Mouse (Mus musculus): ENCODE data around the gene Hsd17b13. TPM values are rescaled to one million over a fixed set of nuclear protein-coding genes. Genes with fewer than 3 reads are reported as not detected.
A peak's percentile ranks its signal among the peaks of the same experiment; 100 is the strongest.

Hsd17b13 gene
- polyA plus RNA-seq, 1 experiment from 2014 or later: 36.9 TPM

DNA sequence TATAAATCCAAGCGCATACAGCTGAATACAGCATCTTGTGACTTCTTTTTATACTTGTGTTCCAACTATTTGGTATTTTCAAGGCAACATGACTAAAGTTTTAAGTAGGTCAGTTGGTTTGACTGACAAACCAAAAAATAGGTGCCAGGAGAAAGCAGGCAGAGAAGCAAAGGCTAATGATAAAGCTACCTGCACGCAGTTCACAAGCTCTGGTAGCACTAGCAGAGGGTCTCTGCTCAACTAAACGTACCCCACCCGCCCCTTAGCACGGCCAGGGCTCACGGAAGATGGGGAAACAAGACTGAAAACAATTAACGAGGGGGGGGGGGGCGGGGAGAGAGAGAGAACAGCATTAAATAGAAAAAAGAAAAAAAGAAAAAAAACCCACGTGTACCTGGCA lies 67.1 kb downstream of the Hsd17b13 start:
- no peaks in the 10 kb centered on the region for H3K9me3 ChIP-seq (ENCODE audit: control insufficient read depth, low read length)
- 24% methylated on average over 8 of the region's 9 CpGs for WGBS
- H3K36me3 ChIP-seq (ENCODE audit: control insufficient read depth, insufficient read depth, low read length): no peaks in the 10 kb centered on the region
- no peak overlapping the region for H3K27ac ChIP-seq (ENCODE audit: low read length)
- H3K4me3 ChIP-seq (ENCODE audit: low read length): peak overlapping the region; percentile 85
- no peak for ATAC-seq
- peak overlapping the region; percentile 95 for H3K4me2 ChIP-seq (ENCODE audit: low read depth, low read length)
- peak overlapping the region; percentile 89; the same call in 1 of the 2 replicates for H3K9ac ChIP-seq (ENCODE audit: low read depth, low read length)
- H3K27me3 ChIP-seq (replicated peaks; ENCODE audit: control insufficient read depth, insufficient read depth, low read length): no peaks in the 10 kb centered on the region
- peaks cover 5% of the 10 kb centered on the region; the same call in 1 of the 2 replicates for H3K4me1 ChIP-seq (ENCODE audit: control insufficient read depth, insufficient read depth, low read length)

DNA sequence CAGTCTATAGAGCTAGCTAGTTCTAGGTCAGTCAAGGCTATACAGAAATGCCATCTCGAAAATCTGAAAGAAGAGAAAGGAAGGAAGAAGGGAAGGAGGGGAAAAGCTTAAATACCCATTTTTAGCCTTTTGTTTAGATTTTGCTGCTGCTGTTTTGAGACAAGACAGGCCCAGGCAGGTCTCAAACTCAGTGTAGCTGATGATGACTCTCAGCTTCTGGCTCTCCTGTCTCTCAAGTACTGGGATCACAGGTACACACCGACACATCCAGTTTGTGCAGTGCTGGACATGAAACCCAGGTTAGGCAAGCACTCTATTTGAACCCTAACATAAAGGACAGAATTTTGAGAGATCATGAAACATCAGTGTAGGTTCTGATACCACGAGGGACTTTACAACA lies 67.7 kb downstream of the Hsd17b13 start:
- ATAC-seq: no peak
- WGBS: 63% methylated on average over 3 of the region's 3 CpGs
- no peaks in the 10 kb centered on the region for H3K36me3 ChIP-seq (ENCODE audit: control insufficient read depth, insufficient read depth, low read length)
- peaks cover 5% of the 10 kb centered on the region; the same call in 1 of the 2 replicates for H3K4me1 ChIP-seq (ENCODE audit: control insufficient read depth, insufficient read depth, low read length)
- H3K4me2 ChIP-seq (ENCODE audit: low read depth, low read length): no peak overlapping the region
- no peak overlapping the region for H3K9ac ChIP-seq (ENCODE audit: low read depth, low read length)
- no peaks in the 10 kb centered on the region for H3K9me3 ChIP-seq (ENCODE audit: control insufficient read depth, low read length)
- no peak overlapping the region for H3K27ac ChIP-seq (ENCODE audit: low read length)
- H3K4me3 ChIP-seq (ENCODE audit: low read length): no peak overlapping the region
- H3K27me3 ChIP-seq (replicated peaks; ENCODE audit: control insufficient read depth, insufficient read depth, low read length): no peaks in the 10 kb centered on the region

DNA sequence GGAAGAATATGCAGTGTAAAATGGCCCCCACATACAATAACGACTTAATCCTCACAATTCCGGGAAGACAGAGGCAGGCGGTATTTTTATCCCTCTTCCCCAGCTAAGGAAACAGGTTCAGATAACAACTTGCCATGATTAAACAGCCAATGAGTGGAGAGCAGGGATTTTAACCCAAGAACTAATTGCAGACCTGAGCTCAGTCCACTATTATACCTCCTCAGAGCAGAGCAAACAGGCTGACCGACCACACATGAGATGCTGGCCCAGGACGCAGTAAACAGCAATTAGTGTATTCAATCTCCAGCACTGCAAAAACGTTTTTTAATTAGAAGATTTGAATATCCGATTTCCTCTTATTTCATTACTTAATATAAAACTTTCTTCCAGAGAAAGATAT lies 68.4 kb downstream of the Hsd17b13 start:
- Histone ChIP-seq H3K4me2 (ENCODE audit: low read depth, low read length) (no peak overlapping the region), H3K27ac (ENCODE audit: low read length) (no peak overlapping the region)

DNA sequence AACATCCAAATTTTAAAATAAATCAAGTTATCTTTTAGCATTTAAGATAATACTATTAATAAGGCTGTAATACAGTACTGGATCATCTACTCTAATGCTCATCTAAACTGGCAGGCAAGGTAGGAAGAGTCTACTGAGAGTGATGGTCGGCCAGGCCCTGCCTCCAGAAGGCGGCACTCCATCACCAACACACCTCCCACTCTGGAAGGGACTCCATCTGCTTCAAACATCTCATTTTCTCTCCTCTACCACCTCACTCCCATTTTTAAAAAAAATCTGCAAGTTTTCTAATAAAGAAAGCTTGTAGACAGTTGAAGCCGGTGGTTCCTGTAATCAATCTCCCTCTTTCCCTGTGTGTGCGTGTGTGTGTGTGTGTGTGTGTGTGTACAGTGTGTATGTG lies 69.4 kb downstream of the Hsd17b13 start:
- Histone ChIP-seq H3K36me3 (ENCODE audit: control insufficient read depth, insufficient read depth, low read length) (no peaks in the 10 kb centered on the region), H3K4me1 (ENCODE audit: control insufficient read depth, insufficient read depth, low read length) (peaks cover 5% of the 10 kb centered on the region; the same call in 1 of the 2 replicates), H3K4me3 (ENCODE audit: low read length) (no peak overlapping the region), H3K27ac (ENCODE audit: low read length) (no peak overlapping the region), H3K9me3 (ENCODE audit: control insufficient read depth, low read length) (no peaks in the 10 kb centered on the region), H3K9ac (ENCODE audit: low read depth, low read length) (no peak overlapping the region), H3K4me2 (ENCODE audit: low read depth, low read length) (no peak overlapping the region), H3K27me3 (replicated peaks; ENCODE audit: control insufficient read depth, insufficient read depth, low read length) (no peaks in the 10 kb centered on the region)
- no peak for ATAC-seq
- 78% methylated on average over 4 of the region's 4 CpGs for WGBS

More for the DNA sequence above, 68.4 kb downstream of the Hsd17b13 start:
- Histone ChIP-seq H3K27me3 (replicated peaks; ENCODE audit: control insufficient read depth, insufficient read depth, low read length) (no peaks in the 10 kb centered on the region), H3K36me3 (ENCODE audit: control insufficient read depth, insufficient read depth, low read length) (no peaks in the 10 kb centered on the region), H3K4me1 (ENCODE audit: control insufficient read depth, insufficient read depth, low read length) (peaks cover 5% of the 10 kb centered on the region; the same call in 1 of the 2 replicates), H3K4me3 (ENCODE audit: low read length) (no peak overlapping the region), H3K9ac (ENCODE audit: low read depth, low read length) (no peak overlapping the region), H3K9me3 (ENCODE audit: control insufficient read depth, low read length) (no peaks in the 10 kb centered on the region)
- WGBS: 64% methylated on average over 7 of the region's 7 CpGs
- no peak for ATAC-seq

DNA sequence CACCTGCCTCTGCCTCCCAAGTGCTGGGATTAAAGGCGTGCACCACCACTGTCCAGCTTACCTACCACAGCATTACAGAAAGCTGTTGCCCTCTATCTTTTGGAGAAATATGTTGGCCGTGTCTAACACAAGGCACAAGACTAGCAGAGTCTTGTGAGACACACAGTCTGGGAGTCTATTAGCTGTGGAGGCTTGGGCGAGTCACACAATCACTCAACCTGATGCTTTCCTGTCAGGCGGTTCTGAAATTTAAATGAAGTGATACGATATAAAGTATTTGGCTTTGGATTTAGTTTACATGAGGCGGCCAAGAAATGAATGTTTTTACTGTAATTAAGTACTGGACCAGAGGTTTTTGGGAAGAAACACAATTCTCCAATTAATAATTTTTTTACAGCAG lies 71.0 kb downstream of the Hsd17b13 start:
- H3K9ac ChIP-seq (ENCODE audit: low read depth, low read length): no peak overlapping the region
- no peak overlapping the region for H3K4me3 ChIP-seq (ENCODE audit: low read length)
- H3K4me2 ChIP-seq (ENCODE audit: low read depth, low read length): no peak overlapping the region
- H3K27me3 ChIP-seq (replicated peaks; ENCODE audit: control insufficient read depth, insufficient read depth, low read length): no peaks in the 10 kb centered on the region
- 84% methylated on average over 6 of the region's 6 CpGs for WGBS
- no peak overlapping the region for H3K27ac ChIP-seq (ENCODE audit: low read length)
- peaks cover 3% of the 10 kb centered on the region; the same call in 1 of the 2 replicates for H3K4me1 ChIP-seq (ENCODE audit: control insufficient read depth, insufficient read depth, low read length)
- H3K9me3 ChIP-seq (ENCODE audit: control insufficient read depth, low read length): no peaks in the 10 kb centered on the region
- H3K36me3 ChIP-seq (ENCODE audit: control insufficient read depth, insufficient read depth, low read length): no peaks in the 10 kb centered on the region
- ATAC-seq: no peak

Other genes with a start within 250 kb of the Hsd17b13 start
- gene Klhl8, start 66.2 kb downstream of the Hsd17b13 start, polyA plus RNA-seq (2015; fragmentation: Nextera tagmentation; extraction: Ambion mirVana): 6.7 and 7.3 TPM in 2 replicates
- gene Hsd17b11, start 44.5 kb upstream of the Hsd17b13 start, polyA plus RNA-seq (2015; fragmentation: Nextera tagmentation; extraction: Ambion mirVana): 10.6 and 10.7 TPM in 2 replicates
- 61.0 and 61.8 TPM in 2 replicates for gene Nudt9, start 68.9 kb upstream of the Hsd17b13 start, polyA plus RNA-seq (2015; fragmentation: Nextera tagmentation; extraction: Ambion mirVana)
- not detected in 2 replicates for gene Gm17660, start 100.2 kb upstream of the Hsd17b13 start, polyA plus RNA-seq (2015; fragmentation: Nextera tagmentation; extraction: Ambion mirVana)
- gene Sparcl1, start 136.3 kb upstream of the Hsd17b13 start, polyA plus RNA-seq (2015; fragmentation: Nextera tagmentation; extraction: Ambion mirVana): 191 and 194 TPM in 2 replicates
- gene Dspp, start 193.3 kb upstream of the Hsd17b13 start, polyA plus RNA-seq (2015; fragmentation: Nextera tagmentation; extraction: Ambion mirVana): not detected in 2 replicates
- 0.66 and 0.77 TPM in 2 replicates for gene Dmp1, start 225.2 kb upstream of the Hsd17b13 start, polyA plus RNA-seq (2015; fragmentation: Nextera tagmentation; extraction: Ambion mirVana)